Mouse (Mus musculus) small intestine, adult 2 months (tissue): ENCODE results near the gene Rhof.

Experiments
- CTCF ChIP-seq: fragments of 200-500 bp; IDR thresholded peaks from 2 replicates; pipeline ENCODE4 v1.5.1; 2012; ENCODE audit warnings: low read depth, mild to moderate bottlenecking, control low read depth, inconsistent platforms, low read length, moderate library complexity, mixed read lengths; ENCODE audit not compliant: insufficient replicate concordance, insufficient read length; ENCODE audit errors: extremely low read depth
- POLR2A ChIP-seq: fragments of 200-500 bp; IDR thresholded peaks from 2 replicates; pipeline ENCODE4 v1.6.1; 2012; ENCODE audit warnings: low read depth, mild to moderate bottlenecking, control low read depth, inconsistent platforms, low read length, moderate library complexity

GRCm38 (mm10) chr5:123139722-123140627 is 7.5 kb upstream of the Rhof start:
- no peak for TF ChIP-seq CTCF
- TF ChIP-seq POLR2A: no peak; the same call in 1 of the 2 replicates
